Mouse (Mus musculus) bone marrow, adult 2 months (tissue): ENCODE results near the gene Egr4. TPM values are rescaled to one million over a fixed set of nuclear protein-coding genes. Genes with fewer than 3 reads are reported as not detected.

ENCODE experiments used
- H3K27ac ChIP-seq: fragments of 200-500 bp; 2 replicates; pipeline ENCODE4 v1.5.1; 2012; ENCODE audit warnings: low read depth, mild to moderate bottlenecking, control low read depth, inconsistent platforms, low read length; ENCODE audit not compliant: control insufficient read depth, poor library complexity, insufficient read depth
- H3K4me1 ChIP-seq: fragments of 200-500 bp; 2 replicates; pipeline ENCODE4 v1.6.1; 2011; ENCODE audit warnings: low read length; ENCODE audit not compliant: control insufficient read depth, insufficient read depth
- H3K4me3 ChIP-seq: fragments of 200-500 bp; replicated peaks from 2 replicates; pipeline ENCODE3; 2011; ENCODE audit warnings: mild to moderate bottlenecking, low read depth, low read length, control low read depth; ENCODE audit not compliant: control insufficient read depth
- CTCF ChIP-seq: fragments of 200-500 bp; IDR thresholded peaks from 2 replicates; pipeline ENCODE4 v1.5.1; 2011; ENCODE audit warnings: low read length, control low read depth; ENCODE audit not compliant: control insufficient read depth, insufficient read depth
- POLR2A ChIP-seq: fragments of 200-500 bp; IDR thresholded peaks from 2 replicates; pipeline ENCODE4 v1.6.1; 2011; ENCODE audit warnings: low read depth, mild to moderate bottlenecking, control low read depth, low read length, borderline replicate concordance; ENCODE audit not compliant: control insufficient read depth
- WGBS: fragments of 180-500 bp; shearing (Covaris S2); methylation state at CpG from one replicate; pipeline ENCODE4 v1.1.7; 2018; 5-methylcytosine and 5-hydroxymethylcytosine counted together
- polyA plus RNA-seq: library from polyadenylated mRNA; stranded (reverse); fragments of >200 nt; gene quantifications from 2 replicates; pipeline ENCODE4 v1.2.4, GENCODE M21; 2011; ENCODE audit warnings: low replicate concordance; ENCODE audit not compliant: missing spikeins, insufficient read depth, insufficient read length

Gene Egr4
- polyA plus RNA-seq, 1 experiment, result not detected

- H3K4me3 ChIP-seq, result no peak overlapping the region
- TF ChIP-seq CTCF (no peak), POLR2A (no peak)
- H3K27ac ChIP-seq, result no peak overlapping the region
- no peaks in the 10 kb centered on the region for H3K4me1 ChIP-seq
- WGBS, result 79% methylated on average over 4 of the region's 4 CpGs
These were observed 2.6 kb upstream of the Egr4 start for GRCm38 (mm10) chr6:85515941-85516340.

GRCm38 (mm10) chr6:85512577-85513530 is 535 bp downstream of the Egr4 start:
- 3% methylated on average over 88 of the region's 90 CpGs for WGBS
- TF ChIP-seq CTCF (no peak), POLR2A (no peak)
- H3K27ac ChIP-seq, result no peak overlapping the region; the same call in 1 of the 2 replicates
- H3K4me3 ChIP-seq, result no peak overlapping the region
- no peaks in the 10 kb centered on the region for H3K4me1 ChIP-seq

DNA sequence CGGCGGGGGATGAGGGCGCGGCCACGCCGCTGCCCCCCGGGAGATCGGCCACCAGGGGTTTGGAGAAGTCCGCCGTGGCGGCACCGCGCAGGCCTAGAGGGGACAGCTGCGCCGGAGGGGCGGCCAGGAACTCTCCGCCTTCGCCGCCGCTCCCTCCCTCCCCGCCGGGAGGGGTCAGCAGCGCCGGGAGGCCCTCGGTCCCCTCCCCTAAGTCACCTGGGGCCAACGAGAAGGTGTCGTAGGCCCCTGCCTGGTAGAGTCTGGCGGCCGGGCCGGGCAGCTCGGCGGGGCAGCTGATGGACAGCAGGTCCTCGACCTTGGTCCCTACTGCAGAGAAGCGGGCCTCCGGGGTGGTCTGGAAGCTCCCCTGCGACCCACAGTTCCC is 1.3 kb downstream of the Egr4 start:
- TF ChIP-seq CTCF (no peak), POLR2A (no peak)
- H3K4me1 ChIP-seq, result no peaks in the 10 kb centered on the region
- 4% methylated on average over 36 of the region's 36 CpGs for whole genome bisulfite sequencing
- H3K27ac ChIP-seq, result no peak overlapping the region; the same call in 1 of the 2 replicates
- H3K4me3 ChIP-seq, result no peak overlapping the region

- H3K4me1 ChIP-seq, result no peaks in the 10 kb centered on the region
- H3K27ac ChIP-seq, result no peak overlapping the region
- TF ChIP-seq POLR2A (no peak), CTCF (no peak)
- 3% methylated on average over 88 of the region's 88 CpGs for WGBS
- H3K4me3 ChIP-seq, result no peak overlapping the region
These were observed 1.9 kb downstream of the Egr4 start for GRCm38 (mm10) chr6:85511286-85512055.

DNA sequence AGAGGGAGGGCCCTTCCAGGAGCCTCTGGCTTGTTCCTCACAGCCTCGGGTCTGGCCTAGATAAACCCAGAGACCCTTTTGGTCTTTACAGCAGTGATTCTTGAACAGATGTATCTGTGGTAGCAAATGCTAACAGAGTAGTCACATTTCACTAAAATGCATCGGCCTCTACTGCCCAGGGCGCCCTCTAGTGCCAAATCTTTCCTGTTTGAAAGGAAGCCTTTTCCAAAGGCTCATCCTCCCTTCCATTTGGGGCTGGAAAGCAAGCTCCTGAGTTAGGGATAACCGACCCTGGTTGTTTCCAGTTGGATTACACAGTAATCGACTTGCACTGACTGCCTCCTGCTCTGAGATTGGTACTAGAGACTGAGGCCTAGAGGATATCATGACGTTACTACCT is 2.9 kb downstream of the Egr4 start:
- Histone ChIP-seq H3K4me3 (no peak overlapping the region), H3K4me1 (no peaks in the 10 kb centered on the region), H3K27ac (no peak overlapping the region)
- no peak for TF ChIP-seq POLR2A
- 0 out of 2 replicates have a peak, but pooled peaks have one; percentile 9 for TF ChIP-seq CTCF
- WGBS, result 6% methylated on average over 6 of the region's 6 CpGs

- H3K4me3 ChIP-seq, result no peak overlapping the region
- no peaks in the 10 kb centered on the region for H3K4me1 ChIP-seq
- 49% methylated on average over 5 of the region's 5 CpGs for WGBS
- no peak for TF ChIP-seq POLR2A
- TF ChIP-seq CTCF, result no peak
- no peak overlapping the region for H3K27ac ChIP-seq
These were observed 4.8 kb downstream of the Egr4 start for GRCm38 (mm10) chr6:85508602-85509001.

GRCm38 (mm10) chr6:85504908-85505307 is 8.5 kb downstream of the Egr4 start:
- 77% methylated on average over 2 of the region's 2 CpGs for WGBS
- Histone ChIP-seq H3K4me1 (no peaks in the 10 kb centered on the region), H3K27ac (no peak overlapping the region), H3K4me3 (no peak overlapping the region)
- TF ChIP-seq CTCF, result no peak
- no peak for TF ChIP-seq POLR2A

- Histone ChIP-seq H3K4me1 (no peaks in the 10 kb centered on the region), H3K4me3 (no peak within 1 kb of the TSS), H3K27ac (no peak within 1 kb of the TSS)
- TF ChIP-seq POLR2A, result no peak
- no peak for TF ChIP-seq CTCF
- 2% methylated on average over 21 of the region's 22 CpGs for WGBS
These were observed 10.5 kb downstream of the Egr4 start, which contains the start of gene Fbxo41 for GRCm38 (mm10) chr6:85502911-85503250. TSS of gene Fbxo41 (minus strand) at chr6:85502994.
